Mouse (Mus musculus): ENCODE data around the gene Zic4. TPM values are rescaled to one million over a fixed set of nuclear protein-coding genes. Genes with fewer than 3 reads are reported as not detected.

Zic4 gene
- polyA plus RNA-seq, 1 experiment, result 2.6 TPM

DNA sequence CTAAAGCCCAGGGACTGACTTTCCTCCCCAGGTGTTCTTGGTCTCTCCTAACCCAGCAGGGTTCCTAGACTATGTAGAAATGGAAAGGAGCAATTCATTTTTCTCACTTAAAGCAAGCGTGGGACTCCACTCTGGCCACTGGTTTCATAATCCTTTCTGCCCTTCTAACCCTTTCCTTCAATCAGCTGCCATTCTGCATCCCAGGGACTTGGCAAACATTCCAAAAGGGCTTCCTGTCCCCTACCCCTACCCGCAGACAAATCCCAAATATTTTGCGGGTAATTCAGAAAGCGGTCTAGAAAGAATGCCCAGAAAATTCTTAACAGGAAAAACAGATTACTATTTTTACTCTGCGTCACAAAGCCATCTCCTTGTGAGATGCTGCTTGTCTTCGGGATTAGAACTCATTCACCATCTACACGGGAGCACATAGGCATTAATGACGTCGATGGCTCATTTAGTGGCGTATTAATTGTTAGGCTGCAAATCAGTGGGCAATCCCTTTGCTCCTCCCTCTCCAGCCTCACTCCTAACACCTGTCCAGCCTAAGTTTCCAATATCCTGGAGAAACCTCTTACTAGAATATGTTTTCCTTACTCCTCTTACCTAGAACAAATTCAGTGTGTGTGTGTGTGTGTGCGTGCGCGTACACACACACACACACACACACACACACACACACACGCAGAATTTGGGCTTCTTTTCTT is 33.0 kb downstream of the Zic4 start:
- H3K27ac ChIP-seq (ENCODE audit: insufficient read depth, low read length), result no peak overlapping the region
- no peaks in the 10 kb centered on the region for H3K4me1 ChIP-seq (ENCODE audit: control insufficient read depth, insufficient read depth, low read length)
- no peak for TF ChIP-seq CTCF (IDR thresholded peaks at IDR 0.05; ENCODE audit: borderline replicate concordance, insufficient read depth, low read length)
- no peak for TF ChIP-seq POLR2A (IDR thresholded peaks at IDR 0.05; ENCODE audit: low read depth, low read length)
- H3K4me3 ChIP-seq (ENCODE audit: insufficient read depth, low read length), result no peak overlapping the region

DNA sequence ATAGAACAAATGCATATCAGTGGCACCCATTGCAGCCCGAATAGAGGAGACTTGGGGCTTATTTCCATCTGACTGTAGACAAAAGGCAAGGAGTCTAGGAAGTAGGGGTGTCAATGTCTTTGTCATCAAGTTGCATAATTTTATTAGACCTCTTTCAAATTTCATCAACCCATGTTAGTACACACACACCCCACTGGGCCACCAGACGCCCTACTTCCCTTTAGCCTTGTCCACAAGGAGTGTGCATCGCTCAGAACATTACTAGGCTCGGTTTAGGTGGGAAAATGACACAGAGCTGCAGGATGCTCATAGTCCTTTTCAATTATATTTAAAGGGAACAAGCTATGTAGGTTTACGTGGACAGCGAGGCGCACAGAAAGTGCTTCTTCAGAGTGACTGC is 37.8 kb downstream of the Zic4 start:
- H3K27ac ChIP-seq (ENCODE audit: insufficient read depth, low read length), result no peak overlapping the region
- no peak overlapping the region for H3K4me3 ChIP-seq (ENCODE audit: insufficient read depth, low read length)
- no peak for TF ChIP-seq POLR2A (IDR thresholded peaks at IDR 0.05; ENCODE audit: low read depth, low read length)
- no peak for TF ChIP-seq CTCF (IDR thresholded peaks at IDR 0.05; ENCODE audit: borderline replicate concordance, insufficient read depth, low read length)
- H3K4me1 ChIP-seq (ENCODE audit: control insufficient read depth, insufficient read depth, low read length), result no peaks in the 10 kb centered on the region

DNA sequence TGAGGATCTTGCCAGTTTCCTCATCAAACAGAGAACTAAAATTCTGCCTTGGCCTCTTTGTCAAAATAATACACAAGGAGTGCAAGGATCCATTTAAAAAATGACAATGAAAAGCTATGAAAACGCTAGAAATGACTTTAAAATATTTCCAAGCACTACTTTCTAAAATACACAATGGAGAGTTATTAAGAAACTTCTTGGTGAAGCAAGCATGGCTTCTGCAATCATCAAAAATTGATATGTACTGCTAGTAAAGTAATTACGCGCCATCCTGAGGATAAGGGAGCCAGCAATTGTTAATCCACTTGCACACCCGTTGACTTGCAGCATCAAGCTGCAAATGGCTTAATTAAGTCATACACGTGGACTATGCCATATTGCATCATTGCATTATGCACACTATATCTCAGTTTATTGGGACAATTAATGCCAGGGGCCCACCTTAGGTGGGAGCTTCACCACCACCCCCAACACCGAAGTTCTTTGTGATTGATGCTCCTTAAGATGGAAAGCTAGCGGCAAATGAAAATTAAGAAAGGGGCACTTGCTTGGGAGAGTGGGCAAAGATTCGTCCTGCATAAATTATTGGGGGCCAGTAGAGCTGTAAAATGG is 38.4 kb downstream of the Zic4 start:
- TF ChIP-seq POLR2A (IDR thresholded peaks at IDR 0.05; ENCODE audit: low read depth, low read length) (no peak), CTCF (IDR thresholded peaks at IDR 0.05; ENCODE audit: borderline replicate concordance, insufficient read depth, low read length) (no peak)
- Histone ChIP-seq H3K4me3 (ENCODE audit: insufficient read depth, low read length) (no peak overlapping the region), H3K27ac (ENCODE audit: insufficient read depth, low read length) (no peak overlapping the region), H3K4me1 (ENCODE audit: control insufficient read depth, insufficient read depth, low read length) (no peaks in the 10 kb centered on the region)

DNA sequence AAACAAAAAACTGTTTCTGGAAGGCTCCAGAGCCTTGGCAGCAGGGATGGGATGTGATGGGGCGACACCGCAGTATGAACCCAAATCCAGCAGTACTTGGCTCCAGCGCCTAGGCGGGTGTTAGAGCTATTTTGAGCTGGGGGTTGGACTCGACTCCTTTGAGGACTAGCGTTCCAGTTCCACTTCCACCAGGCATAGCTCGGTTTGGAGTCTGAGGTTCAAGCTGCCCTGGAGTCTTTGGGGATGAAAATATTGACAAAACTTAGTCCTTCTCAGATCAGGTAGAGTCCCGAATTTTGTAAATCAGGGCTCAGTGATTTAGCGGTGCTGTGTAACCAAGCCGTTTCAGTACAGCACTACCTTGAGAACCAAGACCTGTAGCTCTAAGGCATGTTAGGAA is 39.3 kb downstream of the Zic4 start:
- H3K27ac ChIP-seq (ENCODE audit: insufficient read depth, low read length), result no peak overlapping the region
- H3K4me3 ChIP-seq (ENCODE audit: insufficient read depth, low read length), result no peak overlapping the region
- TF ChIP-seq POLR2A (IDR thresholded peaks at IDR 0.05; ENCODE audit: low read depth, low read length) (no peak), CTCF (IDR thresholded peaks at IDR 0.05; ENCODE audit: borderline replicate concordance, insufficient read depth, low read length) (no peak)
- H3K4me1 ChIP-seq (ENCODE audit: control insufficient read depth, insufficient read depth, low read length), result no peaks in the 10 kb centered on the region

DNA sequence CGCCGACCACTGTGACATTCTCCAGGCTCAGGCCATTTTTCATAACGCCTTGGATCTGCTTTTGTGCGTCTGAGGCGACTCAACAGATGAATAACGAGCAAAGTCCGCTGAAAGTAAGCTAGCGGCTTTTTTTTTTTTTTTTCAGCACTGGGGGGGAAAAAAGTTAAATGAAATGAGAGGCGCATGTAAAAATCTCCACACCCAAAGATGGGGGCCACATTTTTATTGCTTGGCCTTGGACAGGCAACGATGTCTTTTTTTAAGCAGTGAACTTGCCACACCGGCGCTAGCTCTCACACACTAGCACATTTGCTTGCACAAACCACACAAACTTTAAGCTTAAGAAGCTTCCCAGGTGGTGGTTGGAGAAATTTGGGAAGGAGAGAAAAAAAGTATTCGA is 42.0 kb downstream of the Zic4 start:
- Histone ChIP-seq H3K4me1 (ENCODE audit: control insufficient read depth, insufficient read depth, low read length) (no peaks in the 10 kb centered on the region), H3K27ac (ENCODE audit: insufficient read depth, low read length) (no peak overlapping the region), H3K4me3 (ENCODE audit: insufficient read depth, low read length) (no peak overlapping the region)
- TF ChIP-seq CTCF (IDR thresholded peaks at IDR 0.05; ENCODE audit: borderline replicate concordance, insufficient read depth, low read length), result no peak
- TF ChIP-seq POLR2A (IDR thresholded peaks at IDR 0.05; ENCODE audit: low read depth, low read length), result no peak

DNA sequence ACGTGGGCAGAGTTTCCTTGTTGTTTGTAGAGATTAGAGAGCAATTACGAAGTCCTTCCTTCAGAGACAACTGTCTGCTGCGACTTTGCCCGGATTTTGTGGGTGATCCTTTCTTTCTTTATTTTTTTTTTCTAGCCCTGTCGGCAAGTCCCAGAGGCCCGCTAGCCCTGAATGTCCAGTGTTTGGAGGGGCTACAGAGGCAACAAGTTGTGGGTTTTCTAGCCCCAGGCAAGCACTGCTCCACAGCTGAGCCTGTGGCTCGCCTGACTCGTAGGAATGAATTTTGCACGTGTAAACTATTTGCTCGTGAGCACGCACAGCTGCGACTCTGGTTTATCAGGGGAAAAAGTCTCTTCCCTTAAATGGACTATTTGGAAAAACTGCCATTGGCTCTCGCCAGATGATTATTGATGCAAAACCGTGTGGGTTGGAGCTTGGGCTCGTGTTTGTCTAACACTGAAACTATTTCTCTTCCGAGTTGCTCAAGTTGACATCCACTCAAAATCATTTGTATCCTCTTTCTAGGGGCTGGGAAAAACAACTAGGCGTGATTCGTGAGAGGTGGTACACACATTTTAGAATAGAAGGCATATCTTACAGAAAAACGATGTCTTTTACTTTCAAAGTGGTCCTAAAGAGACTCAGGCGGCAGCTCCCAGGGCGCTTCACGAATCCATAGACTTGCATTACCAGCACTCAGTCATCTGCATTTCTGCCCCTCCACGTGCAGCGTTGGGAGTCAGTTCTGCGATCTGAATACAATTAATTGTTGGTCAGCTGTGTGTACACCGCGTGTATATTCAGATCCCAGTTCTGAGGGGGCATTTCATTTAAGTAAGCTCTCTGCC is 42.9 kb downstream of the Zic4 start:
- no peak overlapping the region for H3K27ac ChIP-seq (ENCODE audit: insufficient read depth, low read length)
- TF ChIP-seq POLR2A (IDR thresholded peaks at IDR 0.05; ENCODE audit: low read depth, low read length) (no peak), CTCF (IDR thresholded peaks at IDR 0.05; ENCODE audit: borderline replicate concordance, insufficient read depth, low read length) (no peak)
- no peak overlapping the region for H3K4me3 ChIP-seq (ENCODE audit: insufficient read depth, low read length)
- no peaks in the 10 kb centered on the region for H3K4me1 ChIP-seq (ENCODE audit: control insufficient read depth, insufficient read depth, low read length)

DNA sequence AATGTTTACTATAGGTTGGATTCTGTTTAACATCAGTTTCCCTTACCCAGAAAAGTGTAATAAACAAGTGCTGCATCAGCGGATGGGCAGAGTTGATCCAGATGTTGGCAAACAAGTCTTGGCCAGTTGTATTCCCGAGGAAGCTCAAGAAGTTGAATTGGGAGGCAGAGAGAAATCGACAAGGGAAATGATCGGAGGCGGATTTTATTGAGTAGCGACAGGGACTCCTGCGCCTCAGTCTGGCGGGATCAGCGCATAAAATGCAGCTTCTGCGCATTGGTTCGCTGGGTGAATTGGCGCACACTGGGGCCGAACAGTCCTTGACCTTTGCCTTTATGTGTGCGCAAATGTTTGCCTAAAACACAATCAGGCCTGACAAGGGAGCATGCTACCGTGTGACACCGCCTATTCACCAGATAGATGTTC is 43.6 kb downstream of the Zic4 start:
- H3K27ac ChIP-seq (ENCODE audit: insufficient read depth, low read length), result no peak overlapping the region
- no peaks in the 10 kb centered on the region for H3K4me1 ChIP-seq (ENCODE audit: control insufficient read depth, insufficient read depth, low read length)
- no peak overlapping the region for H3K4me3 ChIP-seq (ENCODE audit: insufficient read depth, low read length)
- TF ChIP-seq POLR2A (IDR thresholded peaks at IDR 0.05; ENCODE audit: low read depth, low read length) (no peak), CTCF (IDR thresholded peaks at IDR 0.05; ENCODE audit: borderline replicate concordance, insufficient read depth, low read length) (no peak)

DNA sequence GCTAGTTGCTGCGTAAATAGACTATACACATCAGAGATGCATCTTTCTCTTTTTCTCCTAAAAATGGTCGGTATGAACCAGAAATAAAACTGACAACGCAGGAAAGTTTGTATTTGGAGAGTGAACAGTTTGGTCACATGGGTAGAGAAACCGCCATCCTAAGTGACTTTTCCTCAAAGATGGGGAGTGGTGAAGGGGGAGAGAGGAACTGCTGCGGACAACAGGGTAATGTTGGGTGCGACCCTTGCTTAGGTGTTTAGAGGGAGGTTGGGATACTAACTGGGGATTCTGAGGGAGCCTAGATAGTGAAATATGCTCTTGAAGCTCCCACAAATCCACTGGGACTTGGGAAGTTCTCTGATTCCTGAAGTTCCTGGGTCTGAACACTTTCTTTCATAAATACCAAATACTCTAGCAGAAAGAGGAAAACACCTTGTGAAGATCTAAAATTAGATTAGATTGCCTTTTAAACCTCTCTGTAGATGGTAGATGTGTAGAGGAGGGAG is 44.1 kb downstream of the Zic4 start:
- TF ChIP-seq CTCF (IDR thresholded peaks at IDR 0.05; ENCODE audit: borderline replicate concordance, insufficient read depth, low read length) (no peak), POLR2A (IDR thresholded peaks at IDR 0.05; ENCODE audit: low read depth, low read length) (no peak)
- Histone ChIP-seq H3K27ac (ENCODE audit: insufficient read depth, low read length) (no peak overlapping the region), H3K4me3 (ENCODE audit: insufficient read depth, low read length) (no peak overlapping the region), H3K4me1 (ENCODE audit: control insufficient read depth, insufficient read depth, low read length) (no peaks in the 10 kb centered on the region)

DNA sequence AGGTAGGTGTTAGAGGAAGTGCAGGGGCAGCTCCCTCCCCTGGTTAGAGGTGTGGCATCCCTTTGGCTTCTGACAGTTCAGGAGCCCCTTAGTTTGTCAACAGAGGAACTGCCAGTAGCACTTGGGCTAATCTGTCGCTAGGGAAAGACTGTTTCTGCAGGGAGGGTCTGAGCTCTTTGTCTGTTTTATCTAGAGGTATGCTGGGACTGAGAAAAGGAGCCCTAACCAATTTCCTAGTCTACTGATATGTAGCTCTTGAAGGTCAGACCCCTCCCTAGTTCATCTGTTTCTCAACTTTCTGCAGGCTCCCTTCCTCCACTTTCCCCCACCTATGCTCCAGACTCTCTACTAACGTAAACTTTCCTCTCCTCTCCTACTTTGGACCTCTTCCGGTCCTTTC is 47.6 kb downstream of the Zic4 start:
- no peaks in the 10 kb centered on the region for H3K4me1 ChIP-seq (ENCODE audit: control insufficient read depth, insufficient read depth, low read length)
- H3K4me3 ChIP-seq (ENCODE audit: insufficient read depth, low read length), result no peak overlapping the region
- TF ChIP-seq CTCF (IDR thresholded peaks at IDR 0.05; ENCODE audit: borderline replicate concordance, insufficient read depth, low read length) (no peak), POLR2A (IDR thresholded peaks at IDR 0.05; ENCODE audit: low read depth, low read length) (no peak)
- no peak overlapping the region for H3K27ac ChIP-seq (ENCODE audit: insufficient read depth, low read length)

All from embryonic fibroblast, embryonic 13.5 days (primary cell).